Mouse (Mus musculus) stomach, postnatal 0 days (tissue): ENCODE data around the gene Magi2.

Experiments
- CTCF ChIP-seq: IDR thresholded peaks from 2 replicates; pipeline ENCODE4 v1.5.1; 2016; ENCODE audit warnings: antibody characterized with exemption, low read depth, mild to moderate bottlenecking, moderate library complexity
- EP300 ChIP-seq: optimal IDR thresholded peaks from 2 replicates; pipeline ENCODE3; 2016; ENCODE audit warnings: antibody characterized with exemption

GRCm38 (mm10) chr5:19395876-19396275 lies 169.0 kb downstream of the Magi2 start:
- TF ChIP-seq CTCF, result no peak
- TF ChIP-seq EP300, result no peak
